Mouse (Mus musculus): Measurements from ENCODE around the gene 5430402E10Rik. TPM values are rescaled to one million over a fixed set of nuclear protein-coding genes. Genes with fewer than 3 reads are reported as not detected.

5430402E10Rik gene
- polyA plus RNA-seq (2017; shearing (Covaris generic)): not detected

DNA sequence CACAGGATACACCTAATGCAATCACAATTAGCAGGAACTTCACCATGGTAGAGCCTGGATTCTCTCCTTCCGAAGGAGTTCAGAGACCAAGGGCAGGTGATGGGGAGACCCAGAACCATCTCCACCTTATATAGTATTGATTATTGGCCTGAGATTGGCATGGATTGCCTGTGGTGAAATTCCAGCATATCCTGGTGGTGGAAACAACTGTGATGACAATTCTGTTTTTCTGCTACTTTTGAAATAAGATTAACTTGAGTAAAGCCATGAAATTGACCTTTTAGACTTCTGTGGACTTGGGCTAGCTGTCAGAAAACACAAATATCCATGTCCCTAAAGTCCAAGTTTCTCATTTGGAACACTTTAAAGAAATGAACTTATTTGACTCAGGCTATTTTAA is at the start of gene 5430402E10Rik:
Gene 5430402E10Rik, minus strand, starts transcription at position 101 of the 400 bp plus-strand sequence.

Other genes with a start within 250 kb of the 5430402E10Rik start
- 10 to 100 TPM; 32.8 to 59.6 TPM for gene Prkx, start 128.8 kb downstream of the 5430402E10Rik start, polyA plus RNA-seq (2017; shearing (Covaris generic))
- gene Pbsn, start 71.4 kb downstream of the 5430402E10Rik start, polyA plus RNA-seq (2017; shearing (Covaris generic)): not detected
- gene Gm14744, start 60.3 kb downstream of the 5430402E10Rik start, polyA plus RNA-seq (2017; shearing (Covaris generic)): not detected
- not detected for gene Obp1a, start 166.3 kb upstream of the 5430402E10Rik start, polyA plus RNA-seq (2017; shearing (Covaris generic))
- not detected for gene Gm5938, start 200.4 kb upstream of the 5430402E10Rik start, polyA plus RNA-seq (2017; shearing (Covaris generic))